Mouse (Mus musculus): ENCODE results near the gene Anapc16.

- TF ChIP-seq MAX (IDR thresholded peaks at IDR 0.05; ENCODE audit: low read depth) (no peak), MYOG (IDR thresholded peaks at IDR 0.05; ENCODE audit: control insufficient read depth in 1 of 3, insufficient read depth in 1 of 3, insufficient read length in 2 of 3, low read depth in 2 of 3) (peak in 1 of 3 experiments; percentile 51), MYOD1 (IDR thresholded peaks at IDR 0.05; ENCODE audit: control insufficient read depth in 1 of 3, insufficient read length in 2 of 3, low read depth in 2 of 3) (no peak)
Observed at GRCm38 (mm10) chr10:59943421-59943989, 59.4 kb downstream of the Anapc16 start.
